8 mouse cellular contexts compared by ENCODE assay signal in genomic region chr11:108150410-108150809, GRCm38 (mm10).
DNase-seq lines count a peak whose midpoint lies in the region; ATAC-seq and TF ChIP-seq lines count a peak whose summit lies in the region.

No protein-coding gene starts in this region.

- H3K4me1 ChIP-seq in forebrain, embryonic 11.5 days (replicated peaks; ENCODE audit: control insufficient read depth, insufficient read depth, low read length): peaks cover 8% of the 10 kb centered on the region; the same call in 1 of the 2 replicates
- peaks cover 95% of the 10 kb centered on the region for H3K4me1 ChIP-seq in heart, embryonic 13.5 days
- H3K4me1 ChIP-seq in intestine, postnatal 0 days (replicated peaks; ENCODE audit: control insufficient read depth, insufficient read depth, low read length): 0 out of 2 replicates have a peak, but pooled peaks cover 5% of the 10 kb centered on the region

- DNase-seq in ovary, adult 18-20 months (ENCODE audit: low spot score): peak; percentile 5
- no peak for DNase-seq in ovary, postnatal 10 days (ENCODE audit: low spot score)
- peak; percentile 62 for DNase-seq in forebrain, embryonic 11.5 days (ENCODE audit: low spot score)
- peak; percentile 82 to 88 for DNase-seq in left cerebral cortex, adult 18-20 months (ENCODE audit: low spot score in 2 of 2)
- DNase-seq in right cerebral cortex, postnatal 14 days: peak; percentile 73
- no peak for DNase-seq in spleen, postnatal 4 days (ENCODE audit: low spot score in 2 of 2)

- TF ChIP-seq CTCF in intestine, postnatal 0 days (IDR thresholded peaks at IDR 0.05; ENCODE audit: low read depth): no peak

- H3K27ac ChIP-seq in forebrain, embryonic 11.5 days (ENCODE audit: low read depth, low read length): no peak overlapping the region
- peak overlapping the region; percentile 81 for H3K27ac ChIP-seq in heart, embryonic 13.5 days (replicated peaks)
- no peak overlapping the region for H3K27ac ChIP-seq in intestine, postnatal 0 days (ENCODE audit: low read depth, low read length)

- H3K36me3 ChIP-seq in forebrain, embryonic 11.5 days (ENCODE audit: control insufficient read depth, insufficient read depth, low read length): no peaks in the 10 kb centered on the region
- no peaks in the 10 kb centered on the region for H3K36me3 ChIP-seq in heart, embryonic 13.5 days
- H3K36me3 ChIP-seq in intestine, postnatal 0 days (ENCODE audit: control insufficient read depth, insufficient read depth): no peaks in the 10 kb centered on the region

- H3K9ac ChIP-seq in forebrain, embryonic 11.5 days (ENCODE audit: low read length): no peak overlapping the region
- 0 out of 2 replicates have a peak overlapping the region, but pooled peaks have one; percentile 8 for H3K9ac ChIP-seq in heart, embryonic 13.5 days
- no peak overlapping the region for H3K9ac ChIP-seq in intestine, postnatal 0 days (ENCODE audit: low read depth, low read length)

- no peak for ATAC-seq in forebrain, embryonic 11.5 days (replicated peaks; ENCODE audit: low FRiP score)
- ATAC-seq in heart, embryonic 13.5 days (ENCODE audit: extremely low read depth, insufficient number of reproducible peaks, low FRiP score, low TSS enrichment): no peak
- no peak for ATAC-seq in intestine, postnatal 0 days

- no peak overlapping the region for H3K4me2 ChIP-seq in forebrain, embryonic 11.5 days (ENCODE audit: low read depth, low read length, severe bottlenecking)
- peak overlapping the region; percentile 12; the same call in 1 of the 2 replicates for H3K4me2 ChIP-seq in heart, embryonic 13.5 days
- H3K4me2 ChIP-seq in intestine, postnatal 0 days (replicated peaks; ENCODE audit: low read depth): no peak overlapping the region

- 28% methylated on average over 7 of the region's 7 CpGs for WGBS in forebrain, embryonic 11.5 days
- 21% methylated on average over 7 of the region's 7 CpGs for WGBS in heart, embryonic 13.5 days
- WGBS in intestine, postnatal 0 days: 69% methylated on average over 7 of the region's 7 CpGs

- no peaks in the 10 kb centered on the region for H3K27me3 ChIP-seq in forebrain, embryonic 11.5 days (ENCODE audit: control insufficient read depth, insufficient read depth, low read length)
- no peaks in the 10 kb centered on the region for H3K27me3 ChIP-seq in heart, embryonic 13.5 days (replicated peaks)
- no peaks in the 10 kb centered on the region for H3K27me3 ChIP-seq in intestine, postnatal 0 days (replicated peaks; ENCODE audit: control insufficient read depth, insufficient read depth, low read length)

- no peak overlapping the region for H3K4me3 ChIP-seq in forebrain, embryonic 11.5 days (ENCODE audit: low read depth, low read length)
- no peak overlapping the region for H3K4me3 ChIP-seq in heart, embryonic 13.5 days
- H3K4me3 ChIP-seq in intestine, postnatal 0 days (ENCODE audit: low read depth, low read length): no peak overlapping the region

- no peaks in the 10 kb centered on the region for H3K9me3 ChIP-seq in forebrain, embryonic 11.5 days (ENCODE audit: control insufficient read depth, low read length)
- H3K9me3 ChIP-seq in heart, embryonic 13.5 days: no peaks in the 10 kb centered on the region
- no peaks in the 10 kb centered on the region for H3K9me3 ChIP-seq in intestine, postnatal 0 days (ENCODE audit: control insufficient read depth)

Comparison
In these comparisons a context has a peak if more than half of its experiments do, and no peak if none do; other contexts are left out.
1. DNase-seq: peak in ovary, adult 18-20 months (single experiment), forebrain, embryonic 11.5 days (single experiment), left cerebral cortex, adult 18-20 months (2 of 2) and right cerebral cortex, postnatal 14 days (single experiment); none in ovary, postnatal 10 days (single experiment) and spleen, postnatal 4 days (0 of 2).